Mouse (Mus musculus): ENCODE measurements at regions not wholly inside any gene's neighbourhood (a gene's known extent, or its start where the extent isn't known, plus 50 kb on each side); places are given as distances from the start of the nearest gene placed in this dataset.

- Histone ChIP-seq H3K9ac (replicated peaks; ENCODE audit: low read length) (no peak overlapping the region), H3K9me3 (replicated peaks; ENCODE audit: control insufficient read depth, low read length) (no peaks in the 10 kb centered on the region), H3K27ac (replicated peaks; ENCODE audit: low read depth, low read length) (no peak overlapping the region), H3K36me3 (replicated peaks; ENCODE audit: control insufficient read depth, insufficient read depth, low read depth, low read length) (no peaks in the 10 kb centered on the region), H3K4me3 (ENCODE audit: low read depth, low read length) (no peak overlapping the region), H3K27me3 (ENCODE audit: control insufficient read depth, insufficient read depth, low read length) (no peaks in the 10 kb centered on the region), H3K4me2 (ENCODE audit: low read depth, low read length) (no peak overlapping the region), H3K4me1 (ENCODE audit: control insufficient read depth, insufficient read depth, low read length) (no peaks in the 10 kb centered on the region)
- no peak for ATAC-seq (replicated peaks; ENCODE audit: insufficient number of reproducible peaks, low FRiP score, low TSS enrichment, low read depth)
- DNase-seq (ENCODE audit: low spot score) = no peak
- WGBS = 49% methylated on average over 5 of the region's 5 CpGs
These were observed 59.4 kb upstream of the Sorl1 start for GRCm38 (mm10) chr9:42183448-42183847.

GRCm38 (mm10) chr9:42182400-42182799 lies 58.3 kb upstream of the Sorl1 start:
- DNase-seq (ENCODE audit: low spot score) = no peak
- H3K4me3 ChIP-seq (ENCODE audit: low read depth, low read length) = no peak overlapping the region

GRCm38 (mm10) chr9:42180152-42180551 lies 56.1 kb upstream of the Sorl1 start:
- Histone ChIP-seq H3K27ac (replicated peaks; ENCODE audit: low read depth, low read length) (no peak overlapping the region), H3K9me3 (replicated peaks; ENCODE audit: control insufficient read depth, low read length) (no peaks in the 10 kb centered on the region), H3K4me2 (ENCODE audit: low read depth, low read length) (no peak overlapping the region), H3K4me3 (ENCODE audit: low read depth, low read length) (no peak overlapping the region), H3K36me3 (replicated peaks; ENCODE audit: control insufficient read depth, insufficient read depth, low read depth, low read length) (no peaks in the 10 kb centered on the region), H3K4me1 (ENCODE audit: control insufficient read depth, insufficient read depth, low read length) (no peaks in the 10 kb centered on the region), H3K9ac (replicated peaks; ENCODE audit: low read length) (no peak overlapping the region), H3K27me3 (ENCODE audit: control insufficient read depth, insufficient read depth, low read length) (no peaks in the 10 kb centered on the region)
- WGBS = 82% methylated on average over 4 of the region's 4 CpGs
- ATAC-seq (replicated peaks; ENCODE audit: insufficient number of reproducible peaks, low FRiP score, low TSS enrichment, low read depth) (no peak), DNase-seq (ENCODE audit: low spot score) (no peak)

More at GRCm38 (mm10) chr9:42182400-42182799, 58.3 kb upstream of the Sorl1 start:
- Histone ChIP-seq H3K36me3 (replicated peaks; ENCODE audit: control insufficient read depth, insufficient read depth, low read depth, low read length) (no peaks in the 10 kb centered on the region), H3K4me2 (ENCODE audit: low read depth, low read length) (no peak overlapping the region), H3K9ac (replicated peaks; ENCODE audit: low read length) (no peak overlapping the region), H3K27ac (replicated peaks; ENCODE audit: low read depth, low read length) (no peak overlapping the region), H3K27me3 (ENCODE audit: control insufficient read depth, insufficient read depth, low read length) (no peaks in the 10 kb centered on the region), H3K9me3 (replicated peaks; ENCODE audit: control insufficient read depth, low read length) (no peaks in the 10 kb centered on the region), H3K4me1 (ENCODE audit: control insufficient read depth, insufficient read depth, low read length) (no peaks in the 10 kb centered on the region)
- ATAC-seq (replicated peaks; ENCODE audit: insufficient number of reproducible peaks, low FRiP score, low TSS enrichment, low read depth) = no peak
- WGBS = 94% methylated on average over 3 of the region's 3 CpGs

GRCm38 (mm10) chr9:42178759-42179377 lies 54.8 kb upstream of the Sorl1 start:
- ATAC-seq (replicated peaks; ENCODE audit: insufficient number of reproducible peaks, low FRiP score, low TSS enrichment, low read depth) (no peak), DNase-seq (ENCODE audit: low spot score) (no peak)
- Histone ChIP-seq H3K9me3 (replicated peaks; ENCODE audit: control insufficient read depth, low read length) (no peaks in the 10 kb centered on the region), H3K27me3 (ENCODE audit: control insufficient read depth, insufficient read depth, low read length) (no peaks in the 10 kb centered on the region), H3K4me3 (ENCODE audit: low read depth, low read length) (no peak overlapping the region), H3K4me1 (ENCODE audit: control insufficient read depth, insufficient read depth, low read length) (no peaks in the 10 kb centered on the region), H3K9ac (replicated peaks; ENCODE audit: low read length) (no peak overlapping the region), H3K27ac (replicated peaks; ENCODE audit: low read depth, low read length) (no peak overlapping the region), H3K4me2 (ENCODE audit: low read depth, low read length) (no peak overlapping the region), H3K36me3 (replicated peaks; ENCODE audit: control insufficient read depth, insufficient read depth, low read depth, low read length) (no peaks in the 10 kb centered on the region)
- WGBS = 35% methylated on average over 4 of the region's 4 CpGs

- Histone ChIP-seq H3K9ac (replicated peaks; ENCODE audit: low read length) (no peak overlapping the region), H3K4me2 (ENCODE audit: low read depth, low read length) (no peak overlapping the region), H3K27me3 (ENCODE audit: control insufficient read depth, insufficient read depth, low read length) (no peaks in the 10 kb centered on the region), H3K4me3 (ENCODE audit: low read depth, low read length) (no peak overlapping the region), H3K9me3 (replicated peaks; ENCODE audit: control insufficient read depth, low read length) (no peaks in the 10 kb centered on the region), H3K36me3 (replicated peaks; ENCODE audit: control insufficient read depth, insufficient read depth, low read depth, low read length) (no peaks in the 10 kb centered on the region), H3K4me1 (ENCODE audit: control insufficient read depth, insufficient read depth, low read length) (no peaks in the 10 kb centered on the region), H3K27ac (replicated peaks; ENCODE audit: low read depth, low read length) (no peak overlapping the region)
- ATAC-seq (replicated peaks; ENCODE audit: insufficient number of reproducible peaks, low FRiP score, low TSS enrichment, low read depth) (no peak), DNase-seq (ENCODE audit: low spot score) (no peak)
- whole genome bisulfite sequencing = 30% methylated on average over 2 of the region's 2 CpGs
These were observed 50.4 kb upstream of the Sorl1 start for GRCm38 (mm10) chr9:42174349-42174955.

Data from embryonic facial prominence, embryonic 11.5 days (tissue).